Mouse (Mus musculus): Measurements from ENCODE around the gene C2cd2l. TPM values are rescaled to one million over a fixed set of nuclear protein-coding genes. Genes with fewer than 3 reads are reported as not detected.
A peak's percentile ranks its signal among the peaks of the same experiment; 100 is the strongest.
"Not testable (repeated sequence)": the region's sequence is repeated elsewhere in the genome, so short reads cannot be mapped to it uniquely, and the experiment has no call there.

The C2cd2l gene
- polyA plus RNA-seq, 1 experiment from 2014 or later = 8.3 TPM

DNA sequence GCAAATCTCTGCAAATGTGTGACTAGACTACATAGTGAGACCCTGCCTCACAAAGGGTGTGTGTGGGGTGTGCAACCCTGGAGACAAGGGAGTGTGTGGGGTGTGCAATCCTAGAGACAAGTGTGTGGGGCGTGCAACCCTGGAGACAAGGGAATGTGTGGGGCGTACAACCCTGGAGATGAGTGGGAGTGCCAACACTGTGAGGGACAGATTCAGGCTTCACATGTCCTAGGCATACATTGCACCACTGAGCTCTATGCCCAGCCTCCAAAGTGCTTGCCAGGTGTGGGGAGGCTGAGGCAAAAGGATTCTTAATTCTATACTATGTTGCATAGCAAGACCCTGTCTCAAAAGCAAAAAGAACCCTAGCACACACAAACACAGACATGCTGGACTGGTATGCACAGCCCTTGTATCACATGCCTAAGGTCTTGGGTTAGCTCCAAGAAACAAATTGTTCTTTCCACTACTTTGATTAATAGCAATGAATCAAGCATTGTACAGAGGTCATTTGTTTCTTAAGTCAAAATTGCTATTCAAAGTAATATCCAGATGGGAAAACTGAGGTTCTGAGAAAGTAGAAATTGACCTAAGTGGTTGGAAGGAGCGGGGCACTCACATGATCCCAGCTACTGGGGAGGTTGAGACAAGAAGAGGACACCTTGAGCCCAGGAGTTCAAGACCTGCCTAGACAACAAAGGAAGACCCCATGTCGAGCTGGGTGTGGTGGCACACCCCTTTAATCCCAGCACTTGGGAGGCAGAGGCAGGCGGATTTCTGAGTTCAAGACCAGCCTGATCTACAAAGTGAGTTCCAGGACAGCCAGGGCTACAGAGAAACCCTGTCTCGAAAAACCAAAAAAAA, 25.7 kb upstream of the C2cd2l start:
- H3K4me3 ChIP-seq = no peak overlapping the region
- 86% methylated on average over 6 of the region's 6 CpGs for WGBS
- no peak for ATAC-seq (ENCODE audit: insufficient number of reproducible peaks, insufficient read depth, low FRiP score, low TSS enrichment, low read depth)
- no peak overlapping the region for H3K9ac ChIP-seq
- no peaks in the 10 kb centered on the region for H3K9me3 ChIP-seq
- no peak overlapping the region for H3K27ac ChIP-seq
- peaks cover 69% of the 10 kb centered on the region for H3K36me3 ChIP-seq
- no peak overlapping the region for H3K4me2 ChIP-seq
- H3K4me1 ChIP-seq = peaks cover 17% of the 10 kb centered on the region
- no peaks in the 10 kb centered on the region for H3K27me3 ChIP-seq

DNA sequence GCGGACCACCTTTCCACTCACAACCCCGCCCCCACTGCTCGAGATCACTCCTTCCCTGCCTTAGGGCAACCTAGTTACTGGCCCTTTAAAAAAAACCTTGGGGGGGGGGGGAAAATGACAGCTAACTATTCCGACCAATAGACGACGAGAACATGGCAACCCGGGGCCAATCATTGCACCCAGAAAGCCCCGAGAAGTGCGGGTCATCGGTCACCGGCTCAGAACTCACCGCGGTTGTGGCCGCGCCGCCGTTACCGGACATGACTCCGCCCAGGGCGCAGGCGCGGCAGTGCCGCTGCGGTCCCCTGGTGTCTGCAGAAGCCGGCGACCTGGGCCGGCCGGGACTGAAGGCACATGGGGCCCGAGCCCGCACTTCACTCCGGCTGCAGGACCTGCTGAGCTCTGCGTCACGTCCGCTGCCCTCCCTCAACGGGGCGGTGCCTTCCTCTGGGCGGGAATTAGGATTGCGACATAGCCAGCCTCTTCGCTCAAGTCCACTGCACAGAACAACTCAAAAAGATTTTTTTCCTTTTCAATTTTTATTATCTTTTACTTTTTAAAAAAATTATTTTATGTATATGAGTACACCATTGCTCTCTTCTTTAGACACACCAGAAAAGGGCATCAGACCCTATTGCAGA, 23.8 kb upstream of the C2cd2l start, which contains the start of gene Hmbs:
Gene Hmbs (minus strand): TSS at position 448 of the 641 bp plus-strand sequence.
- under 1% methylated on average over 39 of the region's 39 CpGs for WGBS
- no peaks in the 10 kb centered on the region for H3K9me3 ChIP-seq
- ATAC-seq (ENCODE audit: insufficient number of reproducible peaks, insufficient read depth, low FRiP score, low TSS enrichment, low read depth) = peak; percentile 93
- peaks cover 17% of the 10 kb centered on the region for H3K4me1 ChIP-seq
- H3K4me3 ChIP-seq = peak within 1 kb of the TSS; percentile 87
- H3K27me3 ChIP-seq = no peaks in the 10 kb centered on the region
- H3K4me2 ChIP-seq = peak within 1 kb of the TSS; percentile 72
- peak within 1 kb of the TSS; percentile 96 for H3K27ac ChIP-seq
- H3K9ac ChIP-seq = peak within 1 kb of the TSS; percentile 92
- peaks cover 65% of the 10 kb centered on the region for H3K36me3 ChIP-seq

DNA sequence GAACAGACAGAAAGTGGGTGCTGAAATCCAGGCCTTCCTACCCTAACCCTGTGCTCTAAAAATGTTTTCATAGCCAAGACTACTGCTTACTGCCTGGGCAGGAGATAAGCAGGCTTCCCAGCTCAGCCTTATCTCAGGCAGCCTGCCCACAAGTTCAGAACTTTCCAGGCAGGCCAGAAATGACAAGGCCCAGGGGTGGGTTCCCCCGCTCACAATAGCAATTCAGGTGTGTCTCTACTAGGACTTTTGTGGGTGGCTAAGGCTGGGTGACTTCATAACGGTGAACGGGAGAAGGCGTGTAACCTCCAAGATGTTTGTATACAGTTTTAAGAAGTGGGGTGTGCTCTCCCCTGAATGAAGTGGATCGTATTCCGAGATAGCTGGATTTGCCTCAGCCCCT, 23.2 kb upstream of the C2cd2l start:
- H3K27me3 ChIP-seq = no peaks in the 10 kb centered on the region
- peaks cover 65% of the 10 kb centered on the region for H3K36me3 ChIP-seq
- H3K4me2 ChIP-seq = peak overlapping the region; percentile 72
- no peaks in the 10 kb centered on the region for H3K9me3 ChIP-seq
- ATAC-seq (ENCODE audit: insufficient number of reproducible peaks, insufficient read depth, low FRiP score, low TSS enrichment, low read depth) = no peak
- WGBS = 8% methylated on average over 6 of the region's 6 CpGs
- peak overlapping the region; percentile 96 for H3K27ac ChIP-seq
- peaks cover 17% of the 10 kb centered on the region for H3K4me1 ChIP-seq
- peak overlapping the region; percentile 92 for H3K9ac ChIP-seq
- peak overlapping the region; percentile 87 for H3K4me3 ChIP-seq

- Histone ChIP-seq H3K27ac (0 out of 2 replicates have a peak overlapping the region, but pooled peaks have one; percentile 96), H3K27me3 (no peaks in the 10 kb centered on the region), H3K4me3 (peak overlapping the region; percentile 87; the same call in 1 of the 2 replicates), H3K4me1 (peaks cover 21% of the 10 kb centered on the region), H3K36me3 (peaks cover 63% of the 10 kb centered on the region), H3K9ac (peak overlapping the region; percentile 92; the same call in 1 of the 2 replicates), H3K9me3 (no peaks in the 10 kb centered on the region), H3K4me2 (peak overlapping the region; percentile 72)
- ATAC-seq (ENCODE audit: insufficient number of reproducible peaks, insufficient read depth, low FRiP score, low TSS enrichment, low read depth) = no peak
- WGBS = 83% methylated on average over 1 of the region's 1 CpGs
These were observed 22.5 kb upstream of the C2cd2l start for GRCm38 (mm10) chr9:44342605-44343004.

GRCm38 (mm10) chr9:44342173-44342572, 22.1 kb upstream of the C2cd2l start:
- Histone ChIP-seq H3K4me1 (peaks cover 25% of the 10 kb centered on the region), H3K4me3 (no peak overlapping the region), H3K27me3 (no peaks in the 10 kb centered on the region), H3K27ac (no peak overlapping the region), H3K9ac (peak overlapping the region; percentile 44), H3K36me3 (peaks cover 63% of the 10 kb centered on the region), H3K9me3 (no peaks in the 10 kb centered on the region), H3K4me2 (peak overlapping the region; percentile 72; the same call in 1 of the 2 replicates)
- WGBS = 81% methylated on average over 3 of the region's 3 CpGs
- ATAC-seq (ENCODE audit: insufficient number of reproducible peaks, insufficient read depth, low FRiP score, low TSS enrichment, low read depth) = no peak

- WGBS = 90% methylated on average over 5 of the region's 5 CpGs
- no peaks in the 10 kb centered on the region for H3K9me3 ChIP-seq
- no peak for ATAC-seq (ENCODE audit: insufficient number of reproducible peaks, insufficient read depth, low FRiP score, low TSS enrichment, low read depth)
- H3K27me3 ChIP-seq = no peaks in the 10 kb centered on the region
- H3K36me3 ChIP-seq = peaks cover 61% of the 10 kb centered on the region
- no peak overlapping the region for H3K4me2 ChIP-seq
- H3K4me3 ChIP-seq = 0 out of 2 replicates have a peak overlapping the region, but pooled peaks have one; percentile 0
- H3K4me1 ChIP-seq = peaks cover 32% of the 10 kb centered on the region
- peak overlapping the region; percentile 44 for H3K9ac ChIP-seq
- no peak overlapping the region for H3K27ac ChIP-seq
These were observed 21.4 kb upstream of the C2cd2l start for GRCm38 (mm10) chr9:44341487-44341886.

DNA sequence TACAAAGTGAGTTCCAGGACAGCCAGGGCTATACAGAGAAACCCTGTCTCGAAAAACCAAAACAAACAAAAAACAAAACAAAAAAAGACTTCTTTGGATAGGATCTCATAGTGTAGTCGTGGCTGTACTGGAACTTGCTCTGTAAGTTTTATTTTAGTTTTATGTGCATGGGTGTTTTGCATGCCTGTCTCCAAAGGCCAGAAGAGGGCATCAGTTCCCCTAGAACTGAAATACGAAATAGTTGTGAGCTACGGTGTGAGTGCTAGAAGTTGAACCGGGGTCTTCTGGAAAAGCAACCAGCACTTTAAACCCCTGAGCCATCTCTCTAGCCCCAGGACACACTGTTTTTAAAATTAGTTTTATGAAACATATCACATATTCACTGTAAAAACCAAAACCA, 18.5 kb upstream of the C2cd2l start:
- Histone ChIP-seq H3K36me3 (peaks cover 52% of the 10 kb centered on the region), H3K4me3 (no peak overlapping the region), H3K27me3 (no peaks in the 10 kb centered on the region), H3K9me3 (0 out of 2 replicates have a peak, but pooled peaks cover 4% of the 10 kb centered on the region), H3K9ac (no peak overlapping the region), H3K27ac (no peak overlapping the region), H3K4me1 (peaks cover 31% of the 10 kb centered on the region), H3K4me2 (0 out of 2 replicates have a peak overlapping the region, but pooled peaks have one; percentile 66)
- WGBS = 83% methylated on average over 5 of the region's 5 CpGs
- ATAC-seq (ENCODE audit: insufficient number of reproducible peaks, insufficient read depth, low FRiP score, low TSS enrichment, low read depth) = no peak

DNA sequence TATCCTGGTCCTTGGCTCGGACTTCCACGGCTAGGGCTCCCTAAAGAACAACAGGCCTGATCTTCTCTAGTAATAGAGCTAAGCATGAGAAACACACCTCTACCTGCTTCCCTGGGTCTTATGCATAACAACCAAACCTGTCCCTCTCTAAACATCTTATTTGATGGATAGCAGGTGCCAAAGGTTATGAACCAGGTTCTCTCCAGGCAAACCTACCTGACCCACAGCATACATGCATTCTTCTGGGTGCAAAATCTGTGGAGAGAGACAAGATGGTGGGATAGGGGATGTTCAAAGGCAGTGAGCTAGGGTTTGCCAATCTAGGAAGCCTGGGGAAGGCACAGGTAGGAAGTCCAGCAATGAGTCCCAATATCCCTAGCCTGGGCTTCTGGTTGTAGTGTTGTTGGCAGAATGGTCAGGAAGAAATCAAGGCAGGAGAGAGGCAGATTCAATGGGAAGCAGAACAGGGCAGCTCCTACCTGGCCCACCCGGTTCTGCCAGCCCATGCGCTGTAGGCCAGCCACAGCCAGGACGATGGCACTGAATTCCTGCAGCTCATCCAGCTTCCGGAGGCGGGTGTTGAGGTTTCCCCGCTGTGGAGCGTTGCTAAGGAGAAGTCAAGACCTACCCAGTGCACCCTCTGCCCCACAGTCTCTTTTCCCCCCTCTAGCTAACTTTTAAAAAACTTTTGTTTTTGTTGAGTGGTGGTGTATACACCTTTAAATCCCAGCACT, 17.5 kb upstream of the C2cd2l start:
- Histone ChIP-seq H3K4me2 (peak overlapping the region; percentile 66), H3K4me1 (peaks cover 22% of the 10 kb centered on the region), H3K36me3 (peaks cover 62% of the 10 kb centered on the region), H3K4me3 (peak overlapping the region; percentile 93; the same call in 1 of the 2 replicates), H3K9me3 (0 out of 2 replicates have a peak, but pooled peaks cover 8% of the 10 kb centered on the region), H3K27me3 (no peaks in the 10 kb centered on the region), H3K9ac (peak overlapping the region; percentile 98; the same call in 1 of the 2 replicates), H3K27ac (0 out of 2 replicates have a peak overlapping the region, but pooled peaks have one; percentile 41)
- ATAC-seq (ENCODE audit: insufficient number of reproducible peaks, insufficient read depth, low FRiP score, low TSS enrichment, low read depth) = no peak
- 72% methylated on average over 9 of the region's 9 CpGs for WGBS

GRCm38 (mm10) chr9:44336964-44337363, 16.9 kb upstream of the C2cd2l start:
- Histone ChIP-seq H3K9me3 (0 out of 2 replicates have a peak, but pooled peaks cover 8% of the 10 kb centered on the region), H3K36me3 (peaks cover 66% of the 10 kb centered on the region), H3K9ac (peak overlapping the region; percentile 98), H3K4me1 (peaks cover 17% of the 10 kb centered on the region), H3K4me3 (peak overlapping the region; percentile 93), H3K4me2 (peak overlapping the region; percentile 66), H3K27me3 (no peaks in the 10 kb centered on the region), H3K27ac (no peak overlapping the region)
- ATAC-seq (ENCODE audit: insufficient number of reproducible peaks, insufficient read depth, low FRiP score, low TSS enrichment, low read depth) = no peak
- 65% methylated on average over 3 of the region's 3 CpGs for WGBS

DNA sequence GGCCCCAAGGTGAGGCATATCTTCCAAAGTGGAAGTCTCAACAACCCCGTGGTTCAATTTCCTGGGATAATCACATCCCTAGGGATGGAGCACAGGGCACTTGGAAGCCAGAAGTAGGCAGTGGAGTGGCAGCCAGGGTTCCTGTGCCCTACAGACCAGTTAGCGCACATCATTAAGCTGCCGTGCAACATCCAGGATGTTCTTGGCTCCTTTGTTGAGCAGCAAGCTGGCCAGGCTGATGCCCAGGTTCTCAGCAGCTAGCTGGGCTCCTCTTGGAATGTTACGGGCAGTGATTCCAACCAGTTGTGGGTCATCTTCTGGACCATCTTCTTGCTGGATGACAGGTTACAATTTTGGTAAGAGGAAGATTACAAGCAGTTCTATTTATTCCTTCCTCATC, 16.4 kb upstream of the C2cd2l start:
- Histone ChIP-seq H3K9ac (peak overlapping the region; percentile 98), H3K4me1 (peaks cover 17% of the 10 kb centered on the region), H3K27ac (0 out of 2 replicates have a peak overlapping the region, but pooled peaks have one; percentile 22), H3K36me3 (peaks cover 66% of the 10 kb centered on the region), H3K4me3 (peak overlapping the region; percentile 93), H3K4me2 (peak overlapping the region; percentile 66)
- not testable (repeated sequence) for H3K9me3 ChIP-seq; H3K27me3 ChIP-seq; ATAC-seq (ENCODE audit: insufficient number of reproducible peaks, insufficient read depth, low FRiP score, low TSS enrichment, low read depth)
- WGBS = 28% methylated on average over 4 of the region's 4 CpGs

- peak overlapping the region; percentile 93 for H3K4me3 ChIP-seq
- H3K27me3 ChIP-seq = no peaks in the 10 kb centered on the region
- H3K36me3 ChIP-seq = peaks cover 66% of the 10 kb centered on the region
- H3K9me3 ChIP-seq = 0 out of 2 replicates have a peak, but pooled peaks cover 8% of the 10 kb centered on the region
- H3K9ac ChIP-seq = peak overlapping the region; percentile 98
- no peak for ATAC-seq (ENCODE audit: insufficient number of reproducible peaks, insufficient read depth, low FRiP score, low TSS enrichment, low read depth)
- 1% methylated on average over 5 of the region's 5 CpGs for WGBS
- peaks cover 17% of the 10 kb centered on the region for H3K4me1 ChIP-seq
- peak overlapping the region; percentile 66 for H3K4me2 ChIP-seq
- H3K27ac ChIP-seq = peak overlapping the region; percentile 97; the same call in 1 of the 2 replicates
These were observed 16.0 kb upstream of the C2cd2l start for GRCm38 (mm10) chr9:44336093-44336406.
